Mouse (Mus musculus) brown adipose tissue, adult 24 weeks (tissue): ENCODE results near the gene Mink1. TPM values are rescaled to one million over a fixed set of nuclear protein-coding genes. Genes with fewer than 3 reads are reported as not detected.

Experiments
- H3K27ac ChIP-seq: fragments of 200-500 bp; replicated peaks from 2 replicates; pipeline ENCODE4 v1.5.1; 2012; ENCODE audit warnings: low read depth, mild to moderate bottlenecking, low read length
- H3K4me1 ChIP-seq: fragments of 200-500 bp; 2 replicates; pipeline ENCODE4 v1.6.1; 2012; ENCODE audit warnings: low read length, mixed read lengths; ENCODE audit not compliant: control insufficient read depth, insufficient read depth, insufficient read length
- H3K4me3 ChIP-seq: fragments of 200-500 bp; 2 replicates; pipeline ENCODE4 v1.5.1; 2012; ENCODE audit warnings: low read depth, mild to moderate bottlenecking, low read length, moderate library complexity; ENCODE audit not compliant: insufficient read depth
- polyA plus RNA-seq: library from polyadenylated mRNA; stranded (reverse); fragments of >200 nt; gene quantifications from 2 replicates; pipeline ENCODE4 v1.2.4, GENCODE M21; 2012; ENCODE audit not compliant: missing spikeins, insufficient read depth, insufficient read length

The Mink1 gene
- polyA plus RNA-seq, 1 experiment: 18.5 TPM

GRCm38 (mm10) chr11:70623053-70623742 is 60.5 kb downstream of the Mink1 start:
- H3K4me3 ChIP-seq: no peak overlapping the region
- no peak overlapping the region for H3K27ac ChIP-seq
- no peaks in the 10 kb centered on the region for H3K4me1 ChIP-seq

GRCm38 (mm10) chr11:70625473-70625872 is 62.8 kb downstream of the Mink1 start:
- H3K4me3 ChIP-seq: no peak overlapping the region
- H3K27ac ChIP-seq: no peak overlapping the region
- no peaks in the 10 kb centered on the region for H3K4me1 ChIP-seq

GRCm38 (mm10) chr11:70626877-70627276 is 64.2 kb downstream of the Mink1 start:
- Histone ChIP-seq H3K4me1 (no peaks in the 10 kb centered on the region), H3K27ac (no peak overlapping the region), H3K4me3 (no peak overlapping the region)

GRCm38 (mm10) chr11:70628431-70628830 is 65.8 kb downstream of the Mink1 start:
- H3K27ac ChIP-seq: no peak overlapping the region
- no peaks in the 10 kb centered on the region for H3K4me1 ChIP-seq
- no peak overlapping the region for H3K4me3 ChIP-seq

GRCm38 (mm10) chr11:70629557-70629956 is 66.9 kb downstream of the Mink1 start:
- H3K27ac ChIP-seq: no peak overlapping the region

GRCm38 (mm10) chr11:70630129-70630528 is 67.4 kb downstream of the Mink1 start:
- Histone ChIP-seq H3K4me1 (no peaks in the 10 kb centered on the region), H3K4me3 (no peak overlapping the region), H3K27ac (no peak overlapping the region)

More at GRCm38 (mm10) chr11:70629557-70629956, 66.9 kb downstream of the Mink1 start:
- Histone ChIP-seq H3K4me3 (no peak overlapping the region), H3K4me1 (no peaks in the 10 kb centered on the region)

GRCm38 (mm10) chr11:70635601-70636000 is 72.9 kb downstream of the Mink1 start:
- no peaks in the 10 kb centered on the region for H3K4me1 ChIP-seq
- H3K27ac ChIP-seq: no peak overlapping the region
- H3K4me3 ChIP-seq: no peak overlapping the region

- Histone ChIP-seq H3K27ac (no peak overlapping the region), H3K4me3 (no peak overlapping the region), H3K4me1 (no peaks in the 10 kb centered on the region)
These were observed 75.1 kb downstream of the Mink1 start for GRCm38 (mm10) chr11:70637764-70638163.

GRCm38 (mm10) chr11:70638293-70638692 is 75.6 kb downstream of the Mink1 start:
- H3K27ac ChIP-seq: no peak overlapping the region
- no peaks in the 10 kb centered on the region for H3K4me1 ChIP-seq
- H3K4me3 ChIP-seq: no peak overlapping the region

- no peaks in the 10 kb centered on the region for H3K4me1 ChIP-seq
- H3K4me3 ChIP-seq: no peak within 1 kb of the TSS
- H3K27ac ChIP-seq: no peak within 1 kb of the TSS
These were observed 76.1 kb downstream of the Mink1 start, which contains the start of gene Gp1ba for GRCm38 (mm10) chr11:70638714-70639278. Gene Gp1ba (plus strand): TSS chr11:70639122.

GRCm38 (mm10) chr11:70639976-70640375 is 77.3 kb downstream of the Mink1 start:
- Histone ChIP-seq H3K4me1 (no peaks in the 10 kb centered on the region), H3K4me3 (no peak overlapping the region), H3K27ac (no peak overlapping the region)

- Histone ChIP-seq H3K4me3 (no peak overlapping the region), H3K27ac (no peak overlapping the region), H3K4me1 (peaks cover 7% of the 10 kb centered on the region)
These were observed 78.6 kb downstream of the Mink1 start for GRCm38 (mm10) chr11:70641241-70641640.

- H3K4me3 ChIP-seq: no peak overlapping the region
- H3K27ac ChIP-seq: no peak overlapping the region
- H3K4me1 ChIP-seq: peaks cover 8% of the 10 kb centered on the region
These were observed 80.4 kb downstream of the Mink1 start for GRCm38 (mm10) chr11:70643051-70643450.

GRCm38 (mm10) chr11:70644564-70645103 is 82.0 kb downstream of the Mink1 start:
- Histone ChIP-seq H3K27ac (no peak overlapping the region), H3K4me1 (peaks cover 8% of the 10 kb centered on the region), H3K4me3 (no peak overlapping the region)

- Histone ChIP-seq H3K27ac (no peak overlapping the region), H3K4me3 (peak overlapping the region; percentile 97), H3K4me1 (peaks cover 8% of the 10 kb centered on the region)
These were observed 83.0 kb downstream of the Mink1 start for GRCm38 (mm10) chr11:70645461-70646258.
